ENCODE assay signal across 8 mouse cellular contexts in the genomic region with DNA sequence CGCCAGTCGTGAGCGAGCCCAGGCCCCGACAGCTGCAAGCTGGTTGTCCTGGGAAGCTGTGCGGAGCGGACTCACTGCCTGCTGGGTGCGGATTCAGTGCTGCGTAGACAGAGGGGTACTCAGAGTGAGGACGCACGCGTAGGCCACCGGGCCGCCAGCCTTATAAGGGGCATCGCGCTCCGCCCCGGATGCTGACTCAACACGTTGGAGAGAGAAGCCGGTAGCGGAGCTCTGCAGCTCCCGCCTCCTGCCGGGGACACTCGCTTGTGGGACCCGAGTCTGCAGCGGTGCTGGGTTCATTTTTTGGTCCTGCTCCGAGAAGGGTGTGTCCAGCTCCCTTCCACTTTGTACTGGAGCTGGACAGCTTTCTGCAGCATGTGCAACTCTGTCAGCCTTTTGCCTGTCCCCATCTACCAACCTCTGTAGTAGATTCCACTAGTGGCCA. TPM values are rescaled to one million over a fixed set of nuclear protein-coding genes. Genes with fewer than 3 reads are reported as not detected.
A peak's percentile ranks its signal among the peaks of the same experiment; 100 is the strongest.
DNase-seq lines count a peak whose midpoint lies in the region; ATAC-seq and TF ChIP-seq lines count a peak whose summit lies in the region.

A gene (minus strand): TSS at position 198 of the 445 bp plus-strand sequence.

- H3K4me1 ChIP-seq in embryonic facial prominence, embryonic 11.5 days (ENCODE audit: control insufficient read depth, insufficient read depth, low read length), result no peaks in the 10 kb centered on the region
- H3K4me1 ChIP-seq in intestine, postnatal 0 days (replicated peaks; ENCODE audit: control insufficient read depth, insufficient read depth, low read length), result peaks cover 8% of the 10 kb centered on the region; the same call in 1 of the 2 replicates
- peaks cover 27% of the 10 kb centered on the region for H3K4me1 ChIP-seq in midbrain, embryonic 10.5 days

- ATAC-seq in embryonic facial prominence, embryonic 11.5 days (replicated peaks; ENCODE audit: insufficient number of reproducible peaks, low FRiP score, low TSS enrichment, low read depth), result peak; percentile 87
- ATAC-seq in granulocyte monocyte progenitor cell, adult 5-6 weeks (replicated peaks; ENCODE audit: poor library complexity, severe bottlenecking), result peak; percentile 98
- ATAC-seq in intestine, postnatal 0 days, result peak; percentile 38

- no peaks in the 10 kb centered on the region for H3K36me3 ChIP-seq in embryonic facial prominence, embryonic 11.5 days (replicated peaks; ENCODE audit: control insufficient read depth, insufficient read depth, low read depth, low read length)
- no peaks in the 10 kb centered on the region for H3K36me3 ChIP-seq in intestine, postnatal 0 days (ENCODE audit: control insufficient read depth, insufficient read depth)
- H3K36me3 ChIP-seq in midbrain, embryonic 10.5 days, result peaks cover 12% of the 10 kb centered on the region

- peak; percentile 94 for DNase-seq in adrenal gland, postnatal 14 days
- DNase-seq in embryonic facial prominence, embryonic 11.5 days (ENCODE audit: low spot score), result peak; percentile 90
- DNase-seq in left cerebral cortex, postnatal 36 days (ENCODE audit: low spot score in 2 of 2), result peak; percentile 85 to 89
- peak; percentile 84 for DNase-seq in midbrain, embryonic 10.5 days (ENCODE audit: low spot score)
- peak; percentile 81 for DNase-seq in right cerebral cortex, postnatal 4 days
- peak; percentile 83 for DNase-seq in yolk sac, embryonic 10.5 days (ENCODE audit: low spot score)

- under 1% methylated on average over 26 of the region's 26 CpGs for WGBS in embryonic facial prominence, embryonic 11.5 days
- WGBS in intestine, postnatal 0 days, result under 1% methylated on average over 26 of the region's 26 CpGs
- WGBS in midbrain, embryonic 10.5 days, result under 1% methylated on average over 26 of the region's 26 CpGs

- H3K4me2 ChIP-seq in embryonic facial prominence, embryonic 11.5 days (ENCODE audit: low read depth, low read length), result peak within 1 kb of the TSS; percentile 77
- H3K4me2 ChIP-seq in intestine, postnatal 0 days (replicated peaks; ENCODE audit: low read depth), result peak within 1 kb of the TSS; percentile 71

- intact Hi-C loops in left cerebral cortex, postnatal 36 days (cut with DNase I), result no loop called here

- TF ChIP-seq CTCF in intestine, postnatal 0 days (IDR thresholded peaks at IDR 0.05; ENCODE audit: low read depth), result peak; percentile 56

- peak within 1 kb of the TSS; percentile 70; the same call in 1 of the 2 replicates for H3K27ac ChIP-seq in embryonic facial prominence, embryonic 11.5 days (replicated peaks; ENCODE audit: low read depth, low read length)
- peak within 1 kb of the TSS; percentile 65 for H3K27ac ChIP-seq in intestine, postnatal 0 days (ENCODE audit: low read depth, low read length)
- H3K27ac ChIP-seq in midbrain, embryonic 10.5 days (replicated peaks), result peak within 1 kb of the TSS; percentile 93

- H3K9me3 ChIP-seq in embryonic facial prominence, embryonic 11.5 days (replicated peaks; ENCODE audit: control insufficient read depth, low read length), result no peaks in the 10 kb centered on the region
- no peaks in the 10 kb centered on the region for H3K9me3 ChIP-seq in intestine, postnatal 0 days (ENCODE audit: control insufficient read depth)
- H3K9me3 ChIP-seq in midbrain, embryonic 10.5 days (replicated peaks), result no peaks in the 10 kb centered on the region

- peak within 1 kb of the TSS; percentile 68 for H3K4me3 ChIP-seq in embryonic facial prominence, embryonic 11.5 days (ENCODE audit: low read depth, low read length)
- peak within 1 kb of the TSS; percentile 53 for H3K4me3 ChIP-seq in intestine, postnatal 0 days (ENCODE audit: low read depth, low read length)
- peak within 1 kb of the TSS; percentile 78 for H3K4me3 ChIP-seq in midbrain, embryonic 10.5 days

- H3K27me3 ChIP-seq in embryonic facial prominence, embryonic 11.5 days (ENCODE audit: control insufficient read depth, insufficient read depth, low read length), result no peaks in the 10 kb centered on the region
- no peaks in the 10 kb centered on the region for H3K27me3 ChIP-seq in intestine, postnatal 0 days (replicated peaks; ENCODE audit: control insufficient read depth, insufficient read depth, low read length)
- H3K27me3 ChIP-seq in midbrain, embryonic 10.5 days (ENCODE audit: low read depth, poor library complexity, severe bottlenecking), result no peaks in the 10 kb centered on the region

- peak within 1 kb of the TSS; percentile 91 for H3K9ac ChIP-seq in embryonic facial prominence, embryonic 11.5 days (replicated peaks; ENCODE audit: low read length)
- H3K9ac ChIP-seq in intestine, postnatal 0 days (ENCODE audit: low read depth, low read length), result peak within 1 kb of the TSS; percentile 59

RNA-seq across cellular contexts. Expression of the gene that starts here (rescaled TPM):
- 289 and 329 TPM in 2 replicates for total RNA-seq in adrenal gland, postnatal 14 days (2021)
- 405 and 453 TPM in 2 replicates for polyA plus RNA-seq in embryonic facial prominence, embryonic 11.5 days (2014; fragmentation: Nextera tagmentation; extraction: Ambion mirVana)
- 235 and 335 TPM in 2 replicates for total RNA-seq in granulocyte monocyte progenitor cell, adult 5-6 weeks (2014; fragmentation: Nextera tagmentation)
- 84.1 and 120 TPM in 2 replicates for total RNA-seq in granulocyte monocyte progenitor cell, adult 5-6 weeks (2017)
- polyA plus RNA-seq in intestine, postnatal 0 days (2015; fragmentation: Nextera tagmentation; extraction: Ambion mirVana), result 746 and 756 TPM in 2 replicates
- total RNA-seq in left cerebral cortex, postnatal 36 days (2021), result 100 to 1,000 TPM; 301 to 332 TPM
- polyA plus RNA-seq in midbrain, embryonic 10.5 days (2016; fragmentation: Nextera tagmentation; extraction: Ambion mirVana), result 400 and 417 TPM in 2 replicates

Comparison
In these comparisons a context has a peak if more than half of its experiments do, and no peak if none do; other contexts are left out.
1. Peak in every context shown above with its lines: DNase-seq, ATAC-seq, H3K4me3 ChIP-seq and H3K27ac ChIP-seq.
2. ATAC-seq: peak in every context shown above with its lines; median percentile 98 in granulocyte monocyte progenitor cell, adult 5-6 weeks; 87 in embryonic facial prominence, embryonic 11.5 days; 38 in intestine, postnatal 0 days.